Mouse (Mus musculus) kidney, postnatal 36 days (tissue): Measurements from ENCODE around the gene Capns2.
A peak's percentile ranks its signal among the peaks of the same experiment; 100 is the strongest.
"Not testable (repeated sequence)": the region's sequence is repeated elsewhere in the genome, so short reads cannot be mapped to it uniquely, and the experiment has no call there.

Experiments
- DNase-seq, 2 experiments: peaks; one replicate each; pipeline ENCODE4 v3.0.0; 2021 to 2022; ENCODE audit warnings: mixed read lengths in 2 of 2

Gene Capns2

DNA sequence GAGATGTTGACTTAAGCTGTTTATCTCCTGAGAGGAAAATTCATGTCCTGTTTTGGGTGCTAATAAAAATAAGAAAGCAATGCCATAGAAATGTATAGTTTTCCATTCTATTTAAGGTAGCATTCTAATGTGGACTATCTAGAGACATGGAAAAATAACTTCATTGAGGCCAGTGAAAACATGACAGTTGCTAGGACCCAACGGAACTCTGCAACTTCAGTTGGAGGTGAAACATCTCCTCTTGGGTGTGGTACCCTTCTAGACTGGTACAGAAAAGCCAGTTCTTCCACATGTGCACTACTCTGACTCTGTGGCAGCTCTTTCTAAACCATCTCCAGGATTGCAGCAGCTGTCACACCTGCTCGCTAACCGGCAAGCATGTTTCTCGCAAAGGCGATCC lies at the start of gene Capns2:
TSS of gene Capns2 (plus strand) at position 301 of the 400 bp plus-strand sequence.
- no peak for DNase-seq

- DNase-seq = no peak
Measured at GRCm38 (mm10) chr8:92853188-92853983, 47.8 kb upstream of the Capns2 start.

- no peak for DNase-seq
Measured at GRCm38 (mm10) chr8:92854673-92855072, 46.5 kb upstream of the Capns2 start.

- DNase-seq = peak; percentile 56 to 86
Measured at GRCm38 (mm10) chr8:92855171-92855894, 45.9 kb upstream of the Capns2 start, which contains the start of gene Lpcat2. Lpcat2 (plus strand) TSS chr8:92855339.

DNA sequence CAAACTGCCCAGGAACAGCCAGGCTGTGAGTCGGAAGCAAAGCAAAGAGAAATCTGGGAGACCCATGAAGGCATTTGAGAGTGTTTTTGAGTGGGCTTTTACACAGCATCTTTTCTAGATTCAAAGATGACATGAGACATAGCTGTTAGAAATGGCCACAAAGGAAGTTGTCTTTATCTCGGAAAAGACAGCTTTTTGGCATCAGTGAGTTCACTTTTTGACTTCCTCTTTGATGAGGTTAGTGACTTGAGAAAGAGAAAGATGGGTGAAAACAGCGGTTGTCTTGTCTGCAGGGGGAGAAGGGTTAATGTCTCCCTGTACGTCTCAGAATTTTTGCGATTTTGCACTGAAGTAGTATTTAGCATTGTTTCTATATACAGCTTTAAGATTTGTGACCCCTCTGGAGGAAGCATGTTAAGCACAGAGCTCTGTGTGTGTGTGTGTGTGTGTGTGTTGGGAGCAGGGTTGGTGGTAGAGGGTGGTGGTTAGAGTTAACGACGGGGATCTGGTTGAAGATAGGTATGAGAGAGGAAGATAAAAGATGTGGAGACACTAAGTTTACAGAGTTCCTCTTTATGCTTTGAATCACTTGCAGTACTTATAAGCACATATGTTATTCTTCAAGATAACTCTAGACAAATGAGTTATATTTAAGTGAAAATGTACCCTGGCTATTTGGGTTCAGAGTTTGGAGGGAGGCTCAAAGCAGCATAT lies 44.8 kb upstream of the Capns2 start:
- DNase-seq = no peak

DNA sequence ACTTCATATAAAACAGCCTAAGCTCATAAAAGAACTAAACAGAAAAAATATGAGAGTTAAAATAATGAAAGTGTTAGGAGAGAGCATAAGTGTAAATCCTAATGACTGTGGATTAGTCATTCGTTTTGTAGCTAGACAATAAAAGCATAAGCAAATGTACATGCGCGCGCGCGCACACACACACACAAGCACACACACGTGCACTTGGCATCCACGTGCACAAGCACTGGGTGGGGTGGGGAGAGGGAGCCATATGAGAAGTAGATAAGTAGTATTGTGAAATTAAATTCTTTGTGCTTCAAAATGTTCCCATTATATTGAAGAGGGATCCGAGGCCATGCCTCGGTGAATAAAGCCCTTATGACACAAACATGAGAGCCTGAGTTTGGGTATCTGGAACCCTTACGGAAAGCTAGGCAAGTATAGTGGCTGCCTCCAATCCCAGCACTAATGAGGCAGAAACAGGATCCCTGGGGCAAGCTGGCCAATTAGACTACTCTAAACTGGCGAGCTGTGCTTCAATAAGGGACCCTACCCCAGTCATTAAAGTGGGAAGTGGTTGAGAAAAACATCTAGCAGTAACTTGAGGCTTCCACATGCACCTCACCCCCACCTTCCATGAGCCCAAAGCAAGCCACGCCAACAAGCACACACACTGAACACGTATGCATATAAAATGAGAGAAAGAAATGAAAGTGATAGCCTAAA lies 42.6 kb upstream of the Capns2 start:
- DNase-seq = no peak

- no peak for DNase-seq
Measured at GRCm38 (mm10) chr8:92861977-92862376, 39.2 kb upstream of the Capns2 start.

DNA sequence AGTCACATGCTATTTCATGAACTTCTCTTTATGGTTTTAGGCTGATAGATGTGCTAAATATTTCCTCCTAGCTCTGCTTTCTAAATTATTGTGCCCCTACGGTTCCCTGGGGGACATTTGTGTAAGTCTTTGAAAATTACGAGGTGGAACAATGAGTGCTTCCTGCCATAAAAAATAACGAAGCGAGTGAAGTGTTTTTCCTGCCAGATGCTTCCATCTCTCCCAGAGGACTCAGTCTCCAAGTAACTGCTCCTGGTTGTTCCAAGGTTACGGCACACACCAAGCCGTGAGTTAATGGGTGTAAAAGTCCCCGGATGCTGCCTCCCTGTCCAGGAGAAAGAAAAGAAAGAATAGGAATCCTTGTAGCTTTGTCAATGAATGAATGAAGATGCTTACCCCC lies 30.9 kb upstream of the Capns2 start:
- DNase-seq = no peak

DNA sequence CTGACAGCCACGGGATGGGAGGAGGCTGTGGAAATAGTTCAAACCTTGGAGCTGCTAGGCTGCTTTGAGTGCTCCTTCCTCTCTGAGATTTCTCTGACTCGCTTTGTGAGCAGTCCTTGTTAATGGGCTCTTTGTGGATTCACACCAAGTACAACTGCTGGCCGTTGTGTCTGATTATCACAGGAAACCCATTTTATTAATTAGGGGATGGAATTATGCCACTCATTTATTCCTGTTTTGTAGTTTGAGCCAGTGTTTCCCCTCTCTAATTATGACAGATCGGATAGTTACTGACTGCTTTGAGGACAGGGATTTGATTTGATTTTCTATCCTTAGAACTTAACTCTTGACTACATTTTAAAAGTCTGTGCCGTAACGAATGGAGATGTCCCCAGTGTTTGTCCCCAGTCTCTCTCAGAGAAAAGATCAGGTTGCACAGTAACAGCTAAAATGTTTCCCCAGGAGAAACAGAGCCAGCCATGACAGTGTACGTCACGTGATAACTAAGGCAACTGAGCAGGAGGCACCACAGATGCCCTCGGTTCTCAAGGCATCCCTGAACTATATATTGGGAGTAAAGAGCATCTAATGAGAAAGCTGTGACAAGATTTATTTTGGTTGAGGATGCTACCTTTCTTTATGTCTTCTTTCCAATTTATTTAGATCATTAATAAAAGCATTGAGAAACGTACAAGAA lies 29.0 kb upstream of the Capns2 start:
- DNase-seq = no peak

DNA sequence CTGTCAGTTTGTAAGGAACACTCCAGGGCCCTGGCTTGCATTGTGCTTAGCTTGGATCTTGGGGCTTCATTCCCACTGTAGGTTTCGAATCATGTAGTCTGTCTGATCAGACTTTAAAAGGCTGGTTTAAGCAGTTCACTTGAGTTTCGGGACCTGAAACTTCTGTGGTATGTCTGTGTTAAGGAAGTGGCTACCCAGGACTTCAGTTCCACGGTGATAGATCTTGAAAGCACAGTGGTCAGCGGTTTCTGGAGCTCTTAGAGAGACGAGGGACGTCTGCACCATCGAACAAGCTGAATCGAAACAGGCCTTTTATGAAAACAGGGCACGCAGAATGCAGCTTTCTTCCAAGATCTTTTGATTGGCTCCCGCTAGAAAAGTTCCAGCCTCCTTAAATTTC lies 25.4 kb upstream of the Capns2 start:
- DNase-seq = no peak

DNA sequence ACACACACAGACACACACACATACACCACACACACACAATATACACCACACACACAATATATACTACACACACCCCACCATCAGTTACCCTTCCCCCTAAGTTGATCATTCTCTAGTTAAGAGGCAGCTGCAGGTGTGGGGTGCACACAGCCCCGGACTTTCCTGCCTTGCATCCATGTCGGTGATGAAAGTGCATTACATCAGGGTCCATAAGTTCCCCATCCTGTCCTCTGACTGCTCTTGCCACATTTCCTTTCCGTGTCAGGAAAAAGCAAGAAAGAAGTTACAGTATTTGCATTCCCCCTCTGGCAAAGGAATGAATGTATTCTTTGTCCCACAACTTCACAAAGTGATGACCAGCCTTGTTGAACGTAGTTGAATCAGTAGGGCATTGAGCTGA lies 20.0 kb upstream of the Capns2 start:
- DNase-seq = no peak

DNA sequence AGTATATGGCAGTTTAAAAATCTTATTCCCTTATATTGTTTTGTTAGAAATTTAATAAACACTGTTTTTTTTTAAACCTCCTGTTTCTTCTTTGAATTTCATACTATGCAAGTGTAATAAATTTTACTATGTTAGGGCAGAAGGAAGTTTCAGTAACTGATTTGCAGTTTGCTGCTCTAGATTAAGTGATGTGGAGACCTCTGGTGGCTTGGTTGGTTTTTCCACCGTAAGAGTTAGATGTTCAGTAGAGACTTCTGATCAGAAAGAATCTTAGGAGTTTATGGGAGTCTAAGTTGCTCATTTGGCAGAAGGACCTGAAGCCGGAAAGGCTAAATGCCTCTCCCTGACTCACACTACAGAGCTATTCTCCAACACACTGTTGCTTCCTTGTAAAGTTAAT lies 17.4 kb upstream of the Capns2 start:
- peak in 1 of 2 experiments; percentile 47 for DNase-seq

GRCm38 (mm10) chr8:92892216-92892615 lies 9.0 kb upstream of the Capns2 start:
- DNase-seq = not testable (repeated sequence)

DNA sequence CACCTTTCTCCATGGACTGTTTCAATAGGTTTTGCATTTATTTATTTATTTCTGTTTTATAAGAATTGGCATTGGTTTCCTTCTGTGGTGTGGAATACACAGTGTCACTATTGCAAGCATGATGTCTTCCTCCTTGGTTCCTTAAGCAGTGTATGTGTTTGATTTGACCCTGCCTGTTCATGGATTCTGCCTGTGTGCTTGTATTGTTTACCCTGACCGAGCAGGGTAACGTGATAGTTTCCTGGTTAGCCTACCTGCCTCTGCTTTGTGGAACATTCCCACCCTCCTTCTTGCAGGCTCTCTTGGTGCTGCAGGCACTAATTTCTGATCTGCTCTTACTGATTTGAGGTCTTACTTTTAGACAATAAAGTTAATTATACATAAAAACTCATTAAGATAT lies 7.3 kb upstream of the Capns2 start:
- DNase-seq = no peak

- DNase-seq = no peak
Measured at GRCm38 (mm10) chr8:92895053-92895452, 6.2 kb upstream of the Capns2 start.

- no peak for DNase-seq
Measured at GRCm38 (mm10) chr8:92896056-92896455, 5.2 kb upstream of the Capns2 start.

DNA sequence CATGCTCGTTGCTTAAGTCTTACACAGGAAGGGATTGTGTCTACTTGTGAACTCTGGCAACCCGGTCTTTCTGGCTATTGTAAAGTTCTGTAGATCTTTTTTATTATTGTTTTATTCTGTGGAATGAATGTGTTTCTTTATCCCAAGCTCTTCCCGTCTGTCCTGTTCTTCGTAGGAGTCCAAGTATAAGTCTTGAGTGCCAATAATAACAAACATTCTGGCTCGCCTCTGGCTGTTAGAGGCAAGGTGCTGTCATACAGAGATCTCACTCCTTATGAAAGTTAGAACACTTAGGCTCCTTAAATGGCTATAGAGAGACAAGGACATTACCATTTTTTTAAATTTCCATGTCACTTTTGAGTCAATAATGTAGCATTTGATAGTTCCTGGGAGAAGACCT lies 4.6 kb upstream of the Capns2 start:
- no peak for DNase-seq

DNA sequence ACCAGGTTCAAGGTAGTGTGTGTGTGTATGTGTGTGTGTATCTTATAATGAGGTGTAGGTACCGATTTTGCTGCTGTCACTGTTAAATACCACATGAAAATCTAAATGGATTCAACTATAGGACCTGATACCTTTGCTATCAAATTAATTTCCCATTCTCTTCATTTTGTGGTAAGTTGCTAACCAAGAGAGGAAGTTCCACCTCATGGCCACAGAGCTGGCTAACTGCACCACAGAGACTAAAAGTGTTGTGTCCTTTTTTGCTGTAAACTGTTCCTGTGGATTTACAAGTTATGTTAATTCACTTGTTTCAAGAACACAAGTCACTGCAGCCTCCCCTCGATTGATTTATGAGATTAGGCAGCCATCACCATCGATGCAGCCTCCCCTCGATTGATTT lies 3.4 kb upstream of the Capns2 start:
- DNase-seq = no peak

DNA sequence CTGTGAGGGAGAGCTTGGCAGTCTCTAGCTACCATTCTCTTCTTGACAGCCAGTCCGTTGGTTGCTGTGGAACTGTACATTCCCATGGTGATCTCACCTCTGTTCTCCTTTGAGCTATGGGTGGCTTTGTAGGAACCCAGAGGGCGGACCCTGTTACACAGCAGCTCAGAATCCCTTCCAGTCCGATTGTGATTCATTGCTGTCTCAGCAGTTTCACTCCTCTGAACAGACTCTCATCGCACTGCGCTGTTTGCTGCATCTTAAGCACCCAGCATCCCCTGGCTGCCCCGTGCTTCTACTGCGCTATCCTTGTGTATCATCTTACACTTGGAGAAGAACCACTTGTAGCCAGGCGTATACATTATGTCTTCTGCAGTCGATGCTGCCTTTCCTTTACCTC lies 1.6 kb upstream of the Capns2 start:
- no peak for DNase-seq

- DNase-seq = no peak
Measured at GRCm38 (mm10) chr8:92902981-92903380, 1.8 kb downstream of the Capns2 start.

- DNase-seq = no peak
Measured at GRCm38 (mm10) chr8:92903488-92904135, 2.4 kb downstream of the Capns2 start.

DNA sequence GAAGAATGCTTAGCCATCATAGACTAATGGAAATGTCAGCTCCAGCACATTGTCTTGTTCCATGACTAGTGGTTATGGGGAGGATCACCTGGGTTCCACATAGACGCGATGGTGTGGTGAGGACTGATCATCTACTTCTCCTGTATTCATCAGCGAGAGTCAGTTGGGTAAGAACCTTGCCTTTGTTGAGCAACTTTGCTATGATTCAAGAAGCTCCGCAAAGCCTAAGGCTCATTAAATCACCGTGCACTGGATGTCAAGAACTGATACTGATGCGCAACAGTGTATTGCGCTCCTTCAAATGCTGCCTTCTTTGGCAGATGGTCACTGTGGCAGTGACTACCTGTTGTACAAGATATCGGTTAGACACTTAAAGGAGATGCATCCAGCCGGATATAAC lies 5.3 kb downstream of the Capns2 start:
- no peak for DNase-seq
